8 mouse cellular contexts compared by ENCODE assay signal in the genomic region with DNA sequence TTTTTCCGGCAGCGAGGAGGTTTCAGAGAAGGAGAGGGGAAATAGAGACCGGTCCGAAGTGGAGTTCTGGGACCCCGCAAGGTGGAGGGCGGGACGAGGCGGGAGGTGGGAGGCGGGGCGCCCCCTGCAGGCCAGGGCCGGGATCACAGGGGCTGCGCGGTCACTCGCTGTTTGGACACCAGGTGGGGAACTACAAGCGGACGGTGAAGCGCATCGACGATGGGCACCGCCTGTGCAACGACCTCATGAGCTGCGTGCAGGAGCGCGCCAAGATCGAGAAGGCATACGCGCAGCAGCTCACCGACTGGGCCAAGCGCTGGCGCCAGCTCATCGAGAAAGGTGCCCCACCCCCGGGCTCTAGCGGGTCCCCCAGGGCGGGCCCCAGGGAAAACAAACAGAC. TPM values are rescaled to one million over a fixed set of nuclear protein-coding genes. Genes with fewer than 3 reads are reported as not detected.
DNase-seq lines count a peak whose midpoint lies in the region; ATAC-seq and TF ChIP-seq lines count a peak whose summit lies in the region.

No protein-coding gene starts in this region.

- no peaks in the 10 kb centered on the region for H3K36me3 ChIP-seq in embryonic facial prominence, embryonic 13.5 days
- no peaks in the 10 kb centered on the region for H3K36me3 ChIP-seq in limb, embryonic 14.5 days (ENCODE audit: control insufficient read depth, insufficient read depth, low read length)
- H3K36me3 ChIP-seq in midbrain, embryonic 14.5 days (ENCODE audit: control insufficient read depth, insufficient read depth, low read length): 0 out of 2 replicates have a peak, but pooled peaks cover 5% of the 10 kb centered on the region

- peak; percentile 11 to 17 for DNase-seq in CD8-positive naive resting alpha-beta T cell, adult 2 months (ENCODE audit: low read depth in 2 of 2, low spot score in 2 of 2)
- DNase-seq in T-cell, adult 2 months (ENCODE audit: low spot score): peak; percentile 16
- peak; percentile 11 for DNase-seq in limb, embryonic 14.5 days (ENCODE audit: low spot score)
- peak; percentile 70 for DNase-seq in midbrain, embryonic 14.5 days
- DNase-seq in thymus, postnatal 25 days: peak; percentile 31
- no peak for DNase-seq in right cerebral cortex, adult 18-20 months

- peak overlapping the region; percentile 62 for H3K4me2 ChIP-seq in embryonic facial prominence, embryonic 13.5 days
- H3K4me2 ChIP-seq in limb, embryonic 14.5 days (replicated peaks; ENCODE audit: low read depth, low read length, severe bottlenecking): peak overlapping the region; percentile 52
- H3K4me2 ChIP-seq in midbrain, embryonic 14.5 days (ENCODE audit: low read length): peak overlapping the region; percentile 47

- H3K9ac ChIP-seq in embryonic facial prominence, embryonic 13.5 days: peak overlapping the region; percentile 55; the same call in 1 of the 2 replicates
- H3K9ac ChIP-seq in limb, embryonic 14.5 days (ENCODE audit: low read depth, low read length, severe bottlenecking): peak overlapping the region; percentile 44; the same call in 1 of the 2 replicates
- no peak overlapping the region for H3K9ac ChIP-seq in midbrain, embryonic 14.5 days (replicated peaks; ENCODE audit: low read length)

- TF ChIP-seq POLR2A in limb, embryonic 14.5 days (IDR thresholded peaks at IDR 0.05; ENCODE audit: borderline replicate concordance, extremely low read depth, insufficient read depth, insufficient read length): no peak

- WGBS in embryonic facial prominence, embryonic 13.5 days: 2% methylated on average over 34 of the region's 34 CpGs
- 4% methylated on average over 34 of the region's 34 CpGs for WGBS in limb, embryonic 14.5 days
- WGBS in midbrain, embryonic 14.5 days: 2% methylated on average over 34 of the region's 34 CpGs

- ATAC-seq in embryonic facial prominence, embryonic 13.5 days (ENCODE audit: insufficient number of reproducible peaks, insufficient read depth, low FRiP score, low TSS enrichment, low read depth): no peak
- peak; percentile 14 to 52; a peak in 2 of 4 replicates for ATAC-seq in hematopoietic stem cell, adult 5-6 weeks (replicated peaks in 1 of 2; ENCODE audit: insufficient read depth in 1 of 2, low FRiP score in 2 of 2, low TSS enrichment in 1 of 2, low read depth in 1 of 2, poor library complexity in 2 of 2, severe bottlenecking in 2 of 2)
- 0 out of 2 replicates have a peak, but pooled peaks have one; percentile 41 for ATAC-seq in limb, embryonic 14.5 days (ENCODE audit: low FRiP score, low read depth)
- ATAC-seq in midbrain, embryonic 14.5 days (ENCODE audit: low FRiP score, low TSS enrichment): no peak

- H3K27me3 ChIP-seq in embryonic facial prominence, embryonic 13.5 days: peaks cover 26% of the 10 kb centered on the region
- H3K27me3 ChIP-seq in limb, embryonic 14.5 days (ENCODE audit: control insufficient read depth, insufficient read depth, low read length): no peaks in the 10 kb centered on the region
- H3K27me3 ChIP-seq in midbrain, embryonic 14.5 days (ENCODE audit: control insufficient read depth, insufficient read depth, low read length): no peaks in the 10 kb centered on the region

- H3K4me3 ChIP-seq in embryonic facial prominence, embryonic 13.5 days: peak overlapping the region; percentile 39
- peak overlapping the region; percentile 28 for H3K4me3 ChIP-seq in limb, embryonic 14.5 days (replicated peaks; ENCODE audit: low read length)
- no peak overlapping the region for H3K4me3 ChIP-seq in midbrain, embryonic 14.5 days (replicated peaks; ENCODE audit: low read depth, low read length)

- no peak overlapping the region for H3K27ac ChIP-seq in embryonic facial prominence, embryonic 13.5 days
- H3K27ac ChIP-seq in limb, embryonic 14.5 days (replicated peaks; ENCODE audit: low read depth, low read length): no peak overlapping the region; the same call in 1 of the 2 replicates
- H3K27ac ChIP-seq in midbrain, embryonic 14.5 days (replicated peaks; ENCODE audit: low read depth, low read length): no peak overlapping the region

- peaks cover 8% of the 10 kb centered on the region for H3K4me1 ChIP-seq in embryonic facial prominence, embryonic 13.5 days
- peaks cover 5% of the 10 kb centered on the region; the same call in 1 of the 2 replicates for H3K4me1 ChIP-seq in limb, embryonic 14.5 days (ENCODE audit: control insufficient read depth, insufficient read depth, low read length)
- no peaks in the 10 kb centered on the region; the same call in 1 of the 2 replicates for H3K4me1 ChIP-seq in midbrain, embryonic 14.5 days (ENCODE audit: control insufficient read depth, insufficient read depth, low read length)

- H3K9me3 ChIP-seq in embryonic facial prominence, embryonic 13.5 days: no peaks in the 10 kb centered on the region
- H3K9me3 ChIP-seq in limb, embryonic 14.5 days (ENCODE audit: control insufficient read depth, low read length): no peaks in the 10 kb centered on the region
- 0 out of 2 replicates have a peak, but pooled peaks cover 3% of the 10 kb centered on the region for H3K9me3 ChIP-seq in midbrain, embryonic 14.5 days (ENCODE audit: control insufficient read depth, low read length)

RNA-seq across cellular contexts. Expression of a gene that starts 26.2 kb away (rescaled TPM):
- polyA plus RNA-seq in embryonic facial prominence, embryonic 13.5 days (2015; fragmentation: Nextera tagmentation; extraction: Ambion mirVana): 0.28 TPM in 1 of 2 replicates, not detected in the other
- total RNA-seq in hematopoietic stem cell, adult 5-6 weeks (2017): not detected in 2 replicates
- polyA plus RNA-seq in limb, embryonic 14.5 days (2012; rRNA removed): 0.52 and 0.67 TPM in 2 replicates
- 0.39 TPM in 1 of 2 replicates, not detected in the other for polyA plus RNA-seq in limb, embryonic 14.5 days (2014; fragmentation: Nextera tagmentation; extraction: Ambion mirVana)
- 1.5 and 2.7 TPM in 2 replicates for polyA plus RNA-seq in midbrain, embryonic 14.5 days (2014; fragmentation: Nextera tagmentation; extraction: Ambion mirVana)

RNA-seq across cellular contexts. Expression of a gene that starts 47.2 kb away (rescaled TPM):
- polyA plus RNA-seq in embryonic facial prominence, embryonic 13.5 days (2015; fragmentation: Nextera tagmentation; extraction: Ambion mirVana): 5.4 and 7.2 TPM in 2 replicates
- 0.25 TPM in 1 of 2 replicates, not detected in the other for total RNA-seq in hematopoietic stem cell, adult 5-6 weeks (2017)
- polyA plus RNA-seq in limb, embryonic 14.5 days (2012; rRNA removed): 2.4 and 3.3 TPM in 2 replicates
- 3.3 and 4.5 TPM in 2 replicates for polyA plus RNA-seq in limb, embryonic 14.5 days (2014; fragmentation: Nextera tagmentation; extraction: Ambion mirVana)
- 33.0 and 42.1 TPM in 2 replicates for polyA plus RNA-seq in midbrain, embryonic 14.5 days (2014; fragmentation: Nextera tagmentation; extraction: Ambion mirVana)

Comparison
In these comparisons a context has a peak if more than half of its experiments do, and no peak if none do; other contexts are left out.
1. ATAC-seq: peak in hematopoietic stem cell, adult 5-6 weeks (2 of 2) and limb, embryonic 14.5 days (single experiment); none in embryonic facial prominence, embryonic 13.5 days (single experiment) and midbrain, embryonic 14.5 days (single experiment).
2. Peak in every context shown above with its lines, with median percentiles within 50 percentile points of each other: H3K4me2 ChIP-seq.